Mouse (Mus musculus) neutrophil, adult 5-6 weeks (primary cell): Measurements from ENCODE around the gene Sh3d19. TPM values are rescaled to one million over a fixed set of nuclear protein-coding genes. Genes with fewer than 3 reads are reported as not detected.

Experiments used
- ATAC-seq: fragments of 151-379, 151-347 bp; 2 replicates; pipeline ENCODE4 v1.8.0; 2017; ENCODE audit warnings: mild to moderate bottlenecking, moderate TSS enrichment; ENCODE audit not compliant: insufficient number of reproducible peaks, poor library complexity, low FRiP score, severe bottlenecking; ENCODE audit errors: extremely low read depth
- total RNA-seq: library from RNA; stranded (forward); fragments of 200-1000 nt; gene quantifications from 2 replicates; pipeline ENCODE4 v1.2.3, GENCODE M21; 2017

Gene Sh3d19
- total RNA-seq, 1 experiment from 2014 or later, result 0.93 TPM

- no peak for ATAC-seq
Observed at GRCm38 (mm10) chr3:86020921-86021650, 50.2 kb downstream of the Sh3d19 start.

GRCm38 (mm10) chr3:86021651-86022050 lies 50.7 kb downstream of the Sh3d19 start:
- no peak for ATAC-seq

GRCm38 (mm10) chr3:86024065-86024795 lies 53.3 kb downstream of the Sh3d19 start:
- no peak for ATAC-seq

GRCm38 (mm10) chr3:86025341-86026137 lies 54.6 kb downstream of the Sh3d19 start:
- ATAC-seq, result no peak

GRCm38 (mm10) chr3:86028658-86029375 lies 57.9 kb downstream of the Sh3d19 start:
- ATAC-seq, result no peak

GRCm38 (mm10) chr3:86030566-86030965 lies 59.7 kb downstream of the Sh3d19 start:
- ATAC-seq, result no peak

GRCm38 (mm10) chr3:86033455-86034090 lies 62.7 kb downstream of the Sh3d19 start:
- no peak for ATAC-seq

- no peak for ATAC-seq
Observed at GRCm38 (mm10) chr3:86037926-86038484, 67.1 kb downstream of the Sh3d19 start.

GRCm38 (mm10) chr3:86038648-86039047 lies 67.7 kb downstream of the Sh3d19 start:
- no peak for ATAC-seq

GRCm38 (mm10) chr3:86040286-86041201 lies 69.6 kb downstream of the Sh3d19 start:
- ATAC-seq, result no peak

- no peak for ATAC-seq
Observed at GRCm38 (mm10) chr3:86047686-86048408, 76.9 kb downstream of the Sh3d19 start.

- no peak for ATAC-seq
Observed at GRCm38 (mm10) chr3:86049041-86049440, 78.1 kb downstream of the Sh3d19 start.

- ATAC-seq, result no peak
Observed at GRCm38 (mm10) chr3:86056678-86057077, 85.8 kb downstream of the Sh3d19 start.

GRCm38 (mm10) chr3:86057436-86058095 lies 86.7 kb downstream of the Sh3d19 start:
- ATAC-seq, result no peak

GRCm38 (mm10) chr3:86069646-86070250 lies 98.8 kb downstream of the Sh3d19 start:
- no peak for ATAC-seq

- ATAC-seq, result no peak
Observed at GRCm38 (mm10) chr3:86070799-86071198, 99.9 kb downstream of the Sh3d19 start.
